Mouse (Mus musculus) liver (tissue): ENCODE results near the gene Serpine1.

Experiments
- DNase-seq: peaks from one replicate; pipeline ENCODE4 v3.0.0-alpha.2; 2020; ENCODE audit warnings: mixed read lengths

Serpine1 gene

GRCm38 (mm10) chr5:137095135-137095534, 23.1 kb upstream of the Serpine1 start:
- DNase-seq: no peak

GRCm38 (mm10) chr5:137093720-137094119, 21.7 kb upstream of the Serpine1 start:
- no peak for DNase-seq

DNA sequence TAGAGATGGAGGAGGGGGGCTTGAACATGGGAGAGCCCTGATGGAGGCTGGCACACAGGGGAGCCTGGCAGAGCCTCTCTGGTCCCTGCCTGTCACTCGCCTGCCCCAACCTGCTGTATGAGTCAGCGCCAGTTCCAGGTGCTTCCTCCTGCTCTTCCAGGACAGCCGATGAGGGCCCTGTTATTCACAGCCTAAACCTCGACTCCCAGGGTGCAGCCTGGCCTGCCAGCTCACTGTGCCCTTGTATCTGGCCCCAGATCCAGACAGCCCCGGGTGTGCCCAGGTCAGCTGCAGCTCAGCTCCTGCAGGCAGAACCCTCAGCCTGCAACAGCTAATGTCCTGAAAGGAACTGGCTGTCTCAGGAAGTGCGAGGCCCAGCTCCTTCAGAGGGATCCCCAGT, 19.5 kb upstream of the Serpine1 start:
- DNase-seq: no peak

GRCm38 (mm10) chr5:137090870-137091269, 18.8 kb upstream of the Serpine1 start:
- no peak for DNase-seq

DNA sequence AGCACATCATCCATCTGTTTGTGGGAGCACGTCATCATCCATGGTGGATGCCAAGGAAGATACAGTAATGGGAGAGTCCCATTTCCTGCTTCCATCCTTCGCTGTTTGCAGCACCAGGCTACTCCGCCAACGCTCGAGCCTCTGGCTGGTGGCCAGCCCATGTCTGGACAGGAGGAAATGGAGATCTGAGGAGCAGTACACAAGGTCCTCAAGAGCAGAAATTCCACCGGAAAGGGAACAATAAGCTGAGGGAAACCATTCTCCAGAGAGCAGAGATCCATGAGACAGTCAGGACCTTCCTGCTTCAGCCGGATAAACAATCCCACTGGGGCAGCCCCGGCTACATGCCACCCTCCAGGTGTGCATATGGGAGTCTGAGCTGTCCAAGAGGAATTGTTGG, 15.3 kb upstream of the Serpine1 start:
- no peak for DNase-seq

DNA sequence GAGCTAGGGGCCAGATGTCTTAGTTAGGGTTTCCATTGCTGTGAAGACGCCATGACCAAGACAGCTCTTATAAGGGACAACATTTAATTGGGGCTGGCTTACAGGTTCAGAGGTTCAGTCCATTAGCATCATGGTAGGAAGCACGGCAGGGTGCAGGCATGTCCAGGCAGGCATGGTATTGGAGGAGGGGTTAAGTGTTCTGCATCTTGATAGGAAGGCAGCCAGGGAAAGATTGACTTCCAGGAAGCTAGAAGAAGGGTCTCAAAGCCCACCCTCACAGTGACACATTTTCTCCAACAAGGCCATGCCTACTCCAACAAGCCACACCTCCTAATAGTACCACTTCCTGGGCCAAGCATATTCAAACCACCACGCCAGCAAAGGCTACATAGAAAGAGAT, 13.7 kb upstream of the Serpine1 start:
- DNase-seq: no peak

- DNase-seq: peak; percentile 86
These were observed 13.0 kb upstream of the Serpine1 start for GRCm38 (mm10) chr5:137085021-137085420.

DNA sequence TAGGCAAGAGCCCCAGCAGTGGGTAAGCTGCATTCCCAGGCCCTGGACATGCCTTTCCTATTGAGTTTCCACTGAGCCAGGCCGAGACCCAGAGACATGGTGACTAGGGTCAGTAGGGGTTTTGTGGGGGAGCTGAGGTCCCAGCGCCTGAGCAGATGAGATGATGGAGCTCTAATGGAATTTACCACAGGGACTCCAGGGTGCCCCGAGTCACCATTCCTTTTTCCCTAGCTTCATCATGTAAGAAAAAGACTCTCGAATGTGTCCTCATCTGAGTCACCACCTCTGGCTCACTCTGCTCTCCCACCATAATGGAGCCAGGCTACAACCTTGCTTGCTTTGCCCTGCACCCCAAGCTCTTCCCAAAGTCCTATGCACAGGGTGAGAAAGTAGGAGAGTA, 11.0 kb upstream of the Serpine1 start:
- no peak for DNase-seq

DNA sequence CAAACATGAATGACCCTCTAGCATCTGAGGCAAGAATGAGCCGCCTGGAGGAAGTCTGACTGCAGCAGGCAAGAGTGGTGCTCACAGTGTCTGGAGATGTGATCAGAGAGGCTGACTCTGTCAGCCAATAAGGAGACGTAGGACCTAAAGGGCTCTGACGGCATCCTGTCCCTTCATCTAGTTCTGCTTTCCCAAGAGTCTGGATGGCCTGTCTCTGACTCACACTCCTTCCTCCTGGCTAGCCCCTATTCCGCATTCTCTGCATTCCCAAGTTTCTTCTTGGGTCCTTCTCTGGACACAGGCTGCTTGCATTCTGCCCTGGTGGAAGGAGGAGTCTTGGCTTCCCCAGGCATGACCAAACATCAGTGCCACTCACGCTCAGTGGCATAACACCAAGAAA, 7.8 kb upstream of the Serpine1 start:
- DNase-seq: no peak

DNA sequence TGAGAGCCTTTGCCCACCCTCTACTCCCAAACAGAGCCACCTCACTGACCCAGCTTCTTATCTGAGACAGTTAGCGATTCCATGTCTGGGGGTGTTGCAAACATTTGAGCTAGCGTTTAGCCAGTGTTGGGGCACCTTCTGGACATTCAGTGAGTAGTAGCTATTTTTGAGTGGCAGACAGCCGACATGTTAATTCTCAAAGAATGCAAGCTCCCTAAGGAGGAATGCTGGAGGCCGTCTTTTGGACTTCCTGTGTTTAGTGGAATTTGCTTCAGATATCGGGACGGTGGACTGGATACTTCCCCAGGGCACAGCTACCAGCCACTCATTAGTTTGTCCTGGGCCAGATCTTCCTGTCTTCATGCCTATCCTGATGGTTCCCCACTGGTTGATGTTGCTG, 6.5 kb upstream of the Serpine1 start:
- no peak for DNase-seq

- no peak for DNase-seq
These were observed 6.0 kb upstream of the Serpine1 start for GRCm38 (mm10) chr5:137078041-137078440.

GRCm38 (mm10) chr5:137077187-137077586, 5.1 kb upstream of the Serpine1 start:
- DNase-seq: no peak

DNA sequence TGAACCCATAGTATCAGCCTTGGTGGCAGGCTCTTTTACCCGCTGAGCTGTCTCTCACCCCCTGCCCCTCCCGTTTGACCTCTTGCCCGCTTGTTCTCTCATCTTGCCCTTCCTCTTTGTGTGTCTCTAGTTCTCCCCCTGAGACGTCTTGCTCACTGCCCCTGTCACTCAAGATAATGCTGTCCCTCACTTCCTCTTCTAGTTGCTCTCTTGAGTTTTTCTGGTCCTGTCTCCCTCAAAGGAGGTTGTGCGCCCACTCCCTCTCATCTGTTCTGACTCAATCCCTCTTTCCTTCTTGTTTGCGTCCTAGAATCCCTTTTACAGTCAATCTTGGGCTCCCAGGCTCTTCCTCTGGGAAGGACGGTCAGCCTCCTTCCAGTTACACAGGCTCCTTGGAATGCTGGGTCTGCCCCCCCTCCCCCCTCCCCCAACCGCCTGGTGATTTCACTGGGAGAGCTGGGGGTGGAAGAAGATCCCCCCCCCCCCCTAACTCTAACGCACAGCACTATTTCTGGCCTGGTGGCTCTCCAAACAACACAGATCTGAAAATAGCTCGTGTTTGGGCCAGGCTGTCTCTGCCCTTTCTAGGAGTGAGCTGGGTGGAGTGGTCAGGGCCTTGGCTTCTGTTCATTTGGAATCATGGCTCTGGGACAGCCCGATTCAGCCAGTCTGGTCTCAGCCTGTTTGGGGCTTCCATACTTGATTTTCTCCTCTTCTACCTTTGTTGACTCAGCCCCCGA, 4.3 kb upstream of the Serpine1 start:
- no peak for DNase-seq

GRCm38 (mm10) chr5:137075726-137076125, 3.7 kb upstream of the Serpine1 start:
- peak; percentile 29 for DNase-seq

DNA sequence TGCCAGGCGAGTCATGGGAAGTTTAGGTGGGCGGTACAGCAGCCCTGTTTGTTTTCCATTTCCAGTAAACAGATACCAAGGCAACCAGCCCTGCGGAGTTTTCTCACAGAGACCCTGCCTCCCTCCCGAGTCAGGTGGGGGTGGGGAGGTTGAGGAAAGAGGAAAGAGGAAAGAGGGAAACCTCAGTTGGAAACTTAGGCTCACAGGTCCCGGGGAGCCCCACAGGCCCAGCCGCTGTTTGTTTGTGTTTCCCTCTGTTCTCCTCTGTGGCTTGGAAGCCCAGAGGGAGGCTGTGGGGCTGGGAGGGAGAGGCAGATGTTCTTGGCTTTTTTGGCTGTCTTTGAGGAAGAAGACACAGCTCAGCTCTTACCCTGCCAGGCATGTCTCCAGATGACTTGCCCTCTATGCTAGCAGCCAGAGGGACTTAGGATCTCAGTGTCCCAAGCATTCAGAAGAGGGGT, 2.2 kb upstream of the Serpine1 start:
- DNase-seq: no peak

- DNase-seq: no peak
These were observed 1.1 kb upstream of the Serpine1 start for GRCm38 (mm10) chr5:137073141-137073540.

GRCm38 (mm10) chr5:137070881-137071605, 1.0 kb downstream of the Serpine1 start:
- no peak for DNase-seq

DNA sequence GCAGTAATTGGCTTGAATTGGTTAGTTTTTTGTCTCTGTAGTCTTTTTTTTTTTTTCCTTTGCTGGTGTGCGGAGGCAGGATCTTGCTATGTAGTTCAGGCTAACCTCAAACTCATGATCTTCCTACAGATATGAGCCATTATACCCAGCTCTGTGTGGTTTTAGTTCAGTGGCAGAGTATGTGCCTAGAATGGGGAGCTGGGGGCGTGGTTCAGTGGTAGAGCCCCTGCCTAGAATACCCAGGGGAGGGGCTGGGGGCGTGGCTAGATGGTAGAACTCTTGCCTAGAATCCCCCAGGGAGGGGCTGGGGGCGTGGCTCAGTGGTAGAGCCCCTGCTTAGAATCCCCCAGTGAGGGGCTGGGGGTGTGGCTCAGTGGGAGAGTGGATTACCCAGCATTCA, 3.4 kb downstream of the Serpine1 start:
- DNase-seq: no peak

- no peak for DNase-seq
These were observed 6.1 kb downstream of the Serpine1 start for GRCm38 (mm10) chr5:137065923-137066322.

DNA sequence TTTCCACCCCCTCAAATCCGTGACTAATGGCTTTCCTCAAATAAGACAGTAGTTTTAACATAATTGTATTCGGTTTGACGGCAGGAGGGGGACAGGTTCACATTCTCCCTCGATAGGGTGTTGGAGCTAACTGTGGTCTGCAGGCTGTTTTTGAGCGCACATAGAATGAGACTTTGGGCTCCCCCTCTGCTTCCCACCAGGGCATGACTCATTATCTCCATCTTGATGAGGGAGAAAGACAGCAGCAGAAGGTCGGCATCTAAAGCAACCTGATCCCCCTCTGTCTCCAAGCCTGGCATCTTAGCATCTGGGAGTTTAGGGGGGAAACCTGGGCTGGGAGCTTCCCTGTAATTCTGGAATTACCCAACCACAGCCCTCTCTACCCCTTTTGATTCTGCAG, 6.6 kb downstream of the Serpine1 start:
- DNase-seq: no peak

GRCm38 (mm10) chr5:137062601-137063000, 9.5 kb downstream of the Serpine1 start:
- no peak for DNase-seq

DNA sequence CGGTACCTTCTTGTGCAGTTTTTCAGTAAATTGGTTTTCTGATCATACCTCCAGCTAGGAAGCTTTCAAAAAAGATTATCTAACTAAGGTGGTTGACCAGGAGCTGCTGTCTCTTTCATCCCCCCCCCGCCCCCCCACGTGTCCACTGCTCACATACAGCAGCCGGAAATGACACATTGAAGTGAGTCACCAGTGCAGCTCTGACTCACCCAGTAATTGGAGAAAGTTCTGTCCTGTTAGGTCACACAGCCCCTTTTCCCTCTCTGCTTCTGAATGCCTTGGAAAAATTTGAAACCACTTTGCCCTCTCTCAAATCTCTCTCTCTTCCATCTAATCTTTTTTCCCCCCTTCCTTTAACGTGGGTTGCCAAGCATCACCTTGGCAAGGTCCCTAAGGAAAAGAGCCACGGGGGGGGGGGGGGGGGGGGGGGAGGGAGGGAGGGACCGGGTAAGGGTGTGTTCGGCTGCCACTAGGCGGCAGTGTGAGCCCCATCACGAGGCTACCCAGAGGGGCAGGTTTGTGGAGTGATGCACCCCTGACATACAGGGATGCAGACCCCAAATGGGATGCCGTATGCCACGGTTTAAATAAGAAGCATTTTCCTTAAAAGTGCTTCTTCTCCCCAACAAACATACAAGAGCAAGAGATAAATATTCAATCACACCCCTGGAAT, 10.1 kb downstream of the Serpine1 start:
- peak; percentile 69 for DNase-seq

GRCm38 (mm10) chr5:137054873-137055272, 17.2 kb downstream of the Serpine1 start:
- no peak for DNase-seq

DNA sequence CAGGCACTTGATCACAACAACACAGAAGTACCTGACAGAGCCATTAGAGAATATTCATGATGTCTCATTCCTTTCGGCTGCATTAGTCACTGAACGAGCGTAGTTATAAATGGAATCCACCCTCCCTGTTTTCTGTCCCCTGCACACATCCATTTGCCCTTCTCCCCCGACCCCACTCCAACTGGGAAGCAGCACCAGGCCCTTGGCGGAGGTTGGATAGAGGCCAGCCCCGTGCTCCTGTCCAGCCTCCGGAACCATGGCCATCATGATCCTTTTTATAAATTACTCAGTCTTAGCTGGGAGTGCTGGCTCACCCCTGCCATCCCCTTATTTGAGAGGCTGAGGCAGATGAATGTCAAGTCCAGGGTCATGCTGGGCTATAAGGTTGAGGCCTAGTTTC, 17.8 kb downstream of the Serpine1 start:
- DNase-seq: no peak
